Mouse (Mus musculus): ENCODE results near the gene Agpat3.

Gene Agpat3

DNA sequence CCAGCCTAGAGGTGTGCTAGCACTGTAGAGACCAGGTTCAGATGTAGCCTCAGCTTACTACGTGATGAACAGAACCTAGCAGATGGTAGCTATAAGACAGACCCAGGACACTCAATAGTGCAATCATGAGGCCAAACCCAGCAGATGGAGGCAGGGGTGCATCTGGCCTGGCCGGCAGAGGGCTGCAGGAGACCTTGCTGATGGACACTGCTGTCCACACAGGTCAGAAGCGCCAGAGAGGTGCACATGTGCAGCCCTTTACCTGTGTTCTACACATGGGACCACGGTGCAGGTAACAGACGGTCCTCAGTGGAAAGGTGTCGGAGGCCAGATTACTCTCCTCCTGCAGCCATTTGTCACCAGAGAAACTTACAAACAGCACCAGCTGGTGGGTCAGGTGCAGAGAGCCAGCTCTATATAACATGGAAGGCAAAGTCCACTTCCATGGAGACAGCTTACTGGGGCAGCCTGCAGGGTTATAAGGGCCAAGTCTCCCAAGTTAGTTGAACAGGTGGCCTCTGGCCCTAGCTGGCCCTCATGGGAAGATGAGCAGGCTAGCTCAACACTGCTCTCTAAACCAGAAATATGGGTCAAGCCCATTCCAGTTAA is 27.6 kb downstream of the Agpat3 start:
- DNase-seq (ENCODE audit: low spot score in 2 of 2) = no peak

GRCm38 (mm10) chr10:78323214-78323880 is 28.9 kb downstream of the Agpat3 start:
- no peak for DNase-seq (ENCODE audit: low spot score in 2 of 2)

DNA sequence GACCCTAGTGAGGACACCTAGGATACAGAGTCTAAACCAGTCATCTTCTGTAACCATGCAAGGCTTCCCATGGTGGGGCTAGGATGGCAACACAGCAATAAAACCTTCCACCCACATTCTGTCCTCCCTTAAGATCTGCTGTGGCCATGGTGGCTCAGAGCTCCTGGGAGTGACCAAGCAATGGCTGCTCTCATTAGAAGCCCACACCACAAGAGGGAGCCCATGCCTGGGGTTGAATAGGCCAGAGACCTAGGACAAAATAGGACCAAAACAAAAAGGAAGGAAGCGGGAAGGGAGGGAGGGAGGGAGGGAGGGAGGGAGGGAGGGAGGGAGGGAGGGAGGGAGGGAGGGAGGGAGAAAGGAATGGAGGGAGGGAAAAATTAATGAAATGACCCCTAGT is 29.5 kb downstream of the Agpat3 start:
- DNase-seq (ENCODE audit: low spot score in 2 of 2) = no peak

- no peak for DNase-seq (ENCODE audit: low spot score in 2 of 2)
Measured at GRCm38 (mm10) chr10:78321133-78321757, 31.0 kb downstream of the Agpat3 start.

- no peak for DNase-seq (ENCODE audit: low spot score in 2 of 2)
Measured at GRCm38 (mm10) chr10:78320526-78320925, 31.8 kb downstream of the Agpat3 start.

DNA sequence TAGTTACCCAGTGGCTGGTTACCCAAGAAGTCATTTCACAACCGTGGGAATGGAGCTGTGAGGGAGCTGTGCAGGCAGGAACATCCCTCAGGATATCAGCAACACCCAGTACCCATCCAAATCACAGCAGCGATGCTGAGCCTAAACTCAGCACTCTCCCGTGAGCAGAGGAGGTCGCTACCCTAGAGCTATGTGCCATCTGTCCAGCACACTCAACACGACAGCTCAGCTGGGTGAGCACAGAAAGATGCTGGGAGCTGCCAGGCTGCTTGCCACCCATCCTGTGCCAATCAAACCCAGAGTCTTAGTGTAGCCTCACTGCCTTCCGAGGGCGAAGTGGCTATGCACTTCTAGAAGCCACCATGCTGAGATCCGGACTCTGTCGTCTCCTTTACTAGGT is 32.3 kb downstream of the Agpat3 start:
- no peak for DNase-seq (ENCODE audit: low spot score in 2 of 2)

DNA sequence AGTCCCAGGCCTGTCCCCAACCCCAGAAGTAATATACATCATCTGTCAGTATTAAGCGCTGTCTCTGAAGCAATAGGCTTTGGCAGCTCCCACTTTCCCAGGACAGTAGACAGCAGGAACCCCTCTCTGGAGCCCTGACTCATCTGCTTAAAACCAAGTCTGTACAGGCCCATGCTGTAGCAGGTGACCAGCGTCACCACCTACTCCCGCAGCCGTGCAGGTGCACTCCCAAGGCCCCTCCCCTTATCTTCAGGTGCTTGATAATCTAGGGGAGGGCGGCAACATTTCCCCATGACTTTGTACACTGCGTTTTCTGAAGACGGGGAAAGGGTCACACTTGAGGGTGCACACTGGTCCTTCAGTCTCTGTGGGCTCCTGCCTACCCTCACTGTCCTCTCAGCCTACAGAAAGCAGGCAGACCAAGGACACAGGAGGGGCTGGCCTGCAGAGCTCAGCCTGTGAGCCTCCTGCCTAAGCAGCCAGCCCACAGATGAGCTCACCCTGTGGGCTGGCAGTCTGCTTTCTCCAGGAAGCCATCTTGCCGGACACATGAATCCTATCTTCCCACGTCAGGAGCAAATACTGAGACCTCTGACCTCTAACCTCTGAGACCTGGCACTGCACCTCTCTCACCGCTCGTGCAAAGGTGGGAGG is 34.9 kb downstream of the Agpat3 start:
- no peak for DNase-seq (ENCODE audit: low spot score in 2 of 2)

- DNase-seq (ENCODE audit: low spot score in 2 of 2) = no peak
Measured at GRCm38 (mm10) chr10:78316228-78317087, 35.8 kb downstream of the Agpat3 start.

DNA sequence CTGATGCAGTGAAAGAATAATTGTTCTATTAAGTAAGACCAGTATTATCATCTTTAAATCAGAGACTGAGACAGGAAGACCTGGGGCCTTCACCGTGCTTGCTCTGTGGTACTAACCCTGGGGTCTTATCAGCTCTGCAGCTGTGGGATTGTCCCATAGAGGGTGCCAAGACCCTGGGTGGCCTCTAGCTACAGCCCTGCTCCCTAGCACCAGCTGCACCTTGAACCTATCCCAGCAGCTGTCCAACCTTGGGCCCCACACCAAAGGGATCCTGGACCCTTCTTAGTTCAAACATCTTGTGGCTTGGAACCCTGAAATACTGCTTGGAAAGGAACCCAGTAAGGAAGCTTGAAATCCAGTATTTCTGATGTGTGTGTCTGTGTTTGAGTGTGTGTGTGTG is 37.1 kb downstream of the Agpat3 start:
- peak in 1 of 2 experiments; percentile 50 for DNase-seq (ENCODE audit: low spot score in 2 of 2)

- DNase-seq (ENCODE audit: low spot score in 2 of 2) = no peak
Measured at GRCm38 (mm10) chr10:78311886-78312635, 40.2 kb downstream of the Agpat3 start.

DNA sequence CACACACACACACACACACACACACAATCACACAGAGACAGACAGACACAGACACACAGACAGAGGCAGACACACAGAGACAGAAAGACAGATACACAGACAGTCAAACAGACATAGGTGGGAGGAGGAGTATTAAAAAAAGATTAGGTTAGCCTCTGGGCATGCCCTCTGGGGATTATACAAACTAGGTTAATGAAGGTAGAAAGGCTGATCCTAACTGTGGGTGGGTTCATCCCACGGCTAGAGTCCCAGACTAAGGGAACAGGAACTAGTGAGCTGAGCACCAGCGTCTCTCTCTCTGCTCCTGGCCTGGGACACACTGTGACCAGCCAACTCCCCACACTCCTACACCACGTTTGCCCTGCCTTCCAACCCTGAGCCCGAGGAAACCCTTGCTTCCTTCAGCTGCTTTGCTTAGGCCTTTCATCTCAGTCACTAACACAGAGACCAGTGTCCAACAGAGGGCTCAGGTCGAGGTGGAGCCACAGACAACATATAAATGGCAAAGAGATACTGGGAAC is 41.5 kb downstream of the Agpat3 start:
- no peak for DNase-seq (ENCODE audit: low spot score in 2 of 2)

DNA sequence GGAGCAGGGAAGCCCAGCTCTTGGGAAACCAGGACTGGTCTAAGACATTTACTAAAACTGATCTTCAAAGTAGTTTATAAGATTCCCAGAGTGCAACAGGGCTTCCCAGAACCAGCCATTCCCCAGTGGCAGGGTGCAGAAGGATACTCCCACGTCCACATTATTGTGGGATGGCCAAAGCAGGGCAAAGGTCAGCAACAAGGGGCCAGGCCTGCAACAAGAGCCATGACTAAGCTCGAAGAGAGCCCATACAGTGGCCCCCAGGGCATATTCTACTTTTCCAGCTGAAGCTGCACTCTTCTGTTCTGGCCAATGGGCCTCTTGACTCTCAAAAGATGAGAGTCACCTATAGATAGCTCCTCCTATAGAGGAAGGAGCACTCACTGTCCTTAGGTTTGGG is 43.7 kb downstream of the Agpat3 start:
- DNase-seq (ENCODE audit: low spot score in 2 of 2) = no peak

- DNase-seq (ENCODE audit: low spot score in 2 of 2) = no peak
Measured at GRCm38 (mm10) chr10:78307391-78307790, 44.9 kb downstream of the Agpat3 start.

DNA sequence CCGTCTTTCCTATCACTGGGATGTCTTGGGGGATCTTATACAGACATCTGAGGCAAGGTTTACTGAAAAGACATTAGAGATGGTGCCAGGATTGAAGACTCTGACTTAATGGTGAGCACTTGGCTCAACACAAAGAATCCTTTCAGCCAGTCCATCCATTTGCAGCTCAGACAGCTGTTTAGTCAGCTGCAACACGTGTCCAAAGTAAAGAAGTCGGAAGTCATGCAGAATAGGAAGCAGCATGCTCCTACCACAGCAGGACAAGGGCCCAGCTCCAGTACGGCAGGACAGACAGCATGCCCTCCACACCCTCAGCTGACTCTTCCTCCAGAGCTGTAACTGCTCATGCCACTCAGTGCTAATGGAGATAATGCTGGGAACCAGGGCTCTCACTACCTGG is 46.3 kb downstream of the Agpat3 start:
- no peak for DNase-seq (ENCODE audit: low spot score in 2 of 2)

GRCm38 (mm10) chr10:78304996-78305395 is 47.3 kb downstream of the Agpat3 start:
- DNase-seq (ENCODE audit: low spot score in 2 of 2) = no peak

DNA sequence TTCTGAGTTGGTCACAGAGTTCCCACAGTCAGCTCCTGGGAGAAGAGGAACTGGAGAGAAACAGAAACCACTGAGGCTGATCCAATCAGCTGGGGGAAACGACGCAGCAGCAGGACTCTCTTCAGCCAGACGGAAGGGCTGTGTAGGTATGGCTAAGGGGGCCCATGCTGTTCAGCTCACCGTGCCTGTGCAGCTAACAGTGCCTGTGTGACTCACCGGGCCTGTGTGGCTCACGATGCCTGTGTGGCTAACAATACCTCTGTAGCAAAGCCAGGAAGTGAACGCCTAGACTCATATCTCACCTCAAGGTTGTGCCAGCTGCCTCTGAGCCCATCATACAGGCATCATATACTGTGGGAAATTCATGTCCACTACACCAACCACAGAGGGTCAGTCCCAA is 48.6 kb downstream of the Agpat3 start:
- DNase-seq (ENCODE audit: low spot score in 2 of 2) = no peak

GRCm38 (mm10) chr10:78300061-78300460 is 52.2 kb downstream of the Agpat3 start:
- DNase-seq (ENCODE audit: low spot score in 2 of 2) = no peak

GRCm38 (mm10) chr10:78298651-78299644 is 53.3 kb downstream of the Agpat3 start:
- no peak for DNase-seq (ENCODE audit: low spot score in 2 of 2)
